Mouse (Mus musculus) liver, embryonic 14.5 days (tissue): ENCODE data around the gene Mbtd1. TPM values are rescaled to one million over a fixed set of nuclear protein-coding genes. Genes with fewer than 3 reads are reported as not detected.

ENCODE experiments used
- ATAC-seq: fragments of 200-750 bp; cut with Nextera tagmentation; 2 replicates; pipeline ENCODE4 v1.8.0; 2017; ENCODE audit warnings: moderate number of reproducible peaks, mild to moderate bottlenecking, moderate library complexity; ENCODE audit not compliant: insufficient read depth
- DNase-seq, 3 experiments: peaks; one replicate each; pipeline ENCODE4 v3.0.0-alpha.2; 2012 to 2013; ENCODE audit warnings: low read depth in 3 of 3, low spot score in 3 of 3
- H3K27ac ChIP-seq: fragments of 300-500 bp; sonication (generic); 2 replicates; pipeline ENCODE4 v1.5.1; 2014; ENCODE audit warnings: moderate library complexity, mild to moderate bottlenecking, control low read depth, inconsistent platforms
- H3K27me3 ChIP-seq: fragments of 300-500 bp; sonication (generic); 2 replicates; pipeline ENCODE4 v1.6.1; 2014; ENCODE audit warnings: mild to moderate bottlenecking, low read length, moderate library complexity; ENCODE audit not compliant: control insufficient read depth, insufficient read depth
- H3K36me3 ChIP-seq: fragments of 300-500 bp; sonication (generic); replicated peaks from 2 replicates; pipeline ENCODE4 v1.6.1; 2014; ENCODE audit warnings: low read depth; ENCODE audit not compliant: control insufficient read depth, insufficient read depth
- H3K4me1 ChIP-seq, 2 experiments: fragments of 200-500 bp in 1 of 2; fragments of 300-500 bp in 1 of 2; sonication (generic) in 1 of 2; replicated peaks; 2 replicates each; pipeline ENCODE4 v1.6.1; 2012 to 2014; ENCODE audit warnings: antibody characterized with exemption in 1 of 2, inconsistent platforms in 1 of 2, low read length in 1 of 2; ENCODE audit not compliant: control insufficient read depth in 2 of 2, insufficient read depth in 2 of 2
- H3K4me2 ChIP-seq: fragments of 300-500 bp; sonication (generic); 2 replicates; pipeline ENCODE4 v1.6.1; 2014; ENCODE audit warnings: low read depth, mild to moderate bottlenecking, control low read depth, moderate library complexity
- H3K4me3 ChIP-seq, 2 experiments: fragments of 200-500 bp in 1 of 2; fragments of 300-500 bp in 1 of 2; sonication (generic) in 1 of 2; 2 replicates each; pipeline ENCODE4 v1.5.1; 2012 to 2014; ENCODE audit warnings: low read depth in 2 of 2, low read length in 2 of 2, mild to moderate bottlenecking in 2 of 2, control low read depth in 1 of 2, inconsistent platforms in 1 of 2, moderate library complexity in 1 of 2; ENCODE audit not compliant: insufficient read depth in 1 of 2
- H3K9ac ChIP-seq: fragments of 300-500 bp; sonication (generic); replicated peaks from 2 replicates; pipeline ENCODE4 v1.6.1; 2014; ENCODE audit warnings: mild to moderate bottlenecking, control low read depth, moderate library complexity
- H3K9me3 ChIP-seq: fragments of 300-500 bp; sonication (generic); 2 replicates; pipeline ENCODE4 v1.6.1; 2016; ENCODE audit warnings: low read length, mixed read lengths; ENCODE audit not compliant: control insufficient read depth
- CTCF ChIP-seq: IDR thresholded peaks from 2 replicates; pipeline ENCODE4 v1.5.1; 2016; ENCODE audit warnings: antibody characterized with exemption, low read depth, control low read depth
- EP300 ChIP-seq: IDR thresholded peaks from 2 replicates; pipeline ENCODE4 v1.6.1; 2016; ENCODE audit warnings: antibody characterized with exemption, low read depth
- WGBS: fragments of 180-500 bp; shearing (Covaris S2); extraction: QIAGEN DNeasy Blood & Tissue Kit; methylation state at CpG from one replicate; pipeline ENCODE4 v1.1.7; 2014; ENCODE audit not compliant: insufficient replicate concordance; 5-methylcytosine and 5-hydroxymethylcytosine counted together
- polyA plus RNA-seq, 2 experiments: library from polyadenylated mRNA; depleted of rRNA in 1 of 2; stranded (reverse) in 1 of 2; unstranded in 1 of 2; fragments of >200 nt; fragmentation: Nextera tagmentation in 1 of 2; extraction: Ambion mirVana in 1 of 2; gene quantifications; 2 replicates each; pipeline versions ENCODE4 v1.2.1 to v1.2.3; 2012 to 2014

The Mbtd1 gene
- polyA plus RNA-seq, 2 experiments, result 3.7 to 5.8 TPM

GRCm38 (mm10) chr11:93860540-93861172 is 25.0 kb upstream of the Mbtd1 start:
- no peaks in the 10 kb centered on the region for H3K9me3 ChIP-seq

GRCm38 (mm10) chr11:93861193-93861592 is 24.5 kb upstream of the Mbtd1 start:
- DNase-seq (no peak), ATAC-seq (no peak)
- no peaks in the 10 kb centered on the region; the same call in 1 of the 2 replicates for H3K36me3 ChIP-seq
- 76% methylated on average over 2 of the region's 2 CpGs for WGBS
- TF ChIP-seq EP300 (no peak), CTCF (no peak)
- H3K27me3 ChIP-seq, result no peaks in the 10 kb centered on the region
- H3K4me1 ChIP-seq, result no peaks in the 10 kb centered on the region
- H3K27ac ChIP-seq, result no peak overlapping the region
- no peak overlapping the region for H3K4me2 ChIP-seq
- no peak overlapping the region for H3K4me3 ChIP-seq
- no peak overlapping the region for H3K9ac ChIP-seq
- no peaks in the 10 kb centered on the region for H3K9me3 ChIP-seq

More at GRCm38 (mm10) chr11:93860540-93861172, 25.0 kb upstream of the Mbtd1 start:
- Histone ChIP-seq H3K4me3 (no peak overlapping the region), H3K4me2 (no peak overlapping the region), H3K4me1 (no peaks in the 10 kb centered on the region), H3K36me3 (no peaks in the 10 kb centered on the region; the same call in 1 of the 2 replicates), H3K9ac (no peak overlapping the region), H3K27me3 (no peaks in the 10 kb centered on the region), H3K27ac (no peak overlapping the region)
- ATAC-seq, result no peak
- TF ChIP-seq CTCF (no peak), EP300 (no peak)
- 83% methylated on average over 1 of the region's 1 CpGs for WGBS
- DNase-seq, result no peak

GRCm38 (mm10) chr11:93862045-93862623 is 23.5 kb upstream of the Mbtd1 start:
- H3K4me3 ChIP-seq, result no peak overlapping the region
- ATAC-seq, result no peak
- no peaks in the 10 kb centered on the region for H3K9me3 ChIP-seq
- no peak overlapping the region for H3K4me2 ChIP-seq
- no peak overlapping the region for H3K27ac ChIP-seq
- WGBS, result 78% methylated on average over 4 of the region's 4 CpGs
- no peaks in the 10 kb centered on the region for H3K4me1 ChIP-seq
- H3K36me3 ChIP-seq, result peaks cover 5% of the 10 kb centered on the region
- no peaks in the 10 kb centered on the region for H3K27me3 ChIP-seq
- TF ChIP-seq CTCF (no peak), EP300 (no peak)
- no peak overlapping the region for H3K9ac ChIP-seq
- no peak for DNase-seq

GRCm38 (mm10) chr11:93862638-93863037 is 23.0 kb upstream of the Mbtd1 start:
- TF ChIP-seq EP300 (no peak), CTCF (no peak)
- Histone ChIP-seq H3K27me3 (no peaks in the 10 kb centered on the region), H3K27ac (no peak overlapping the region), H3K4me3 (no peak overlapping the region), H3K9me3 (no peaks in the 10 kb centered on the region), H3K9ac (no peak overlapping the region), H3K4me2 (no peak overlapping the region), H3K36me3 (peaks cover 8% of the 10 kb centered on the region), H3K4me1 (no peaks in the 10 kb centered on the region)
- DNase-seq (no peak), ATAC-seq (no peak)
- WGBS, result 58% methylated on average over 1 of the region's 1 CpGs

GRCm38 (mm10) chr11:93884068-93884467 is 1.6 kb upstream of the Mbtd1 start:
- ATAC-seq, result no peak

More at GRCm38 (mm10) chr11:93884068-93884467, 1.6 kb upstream of the Mbtd1 start:
- TF ChIP-seq EP300 (no peak), CTCF (no peak)
- DNase-seq, result no peak
- H3K27ac ChIP-seq, result no peak overlapping the region; the same call in 1 of the 2 replicates
- H3K4me2 ChIP-seq, result peak overlapping the region; percentile 98
- H3K27me3 ChIP-seq, result no peaks in the 10 kb centered on the region
- peaks cover 6% of the 10 kb centered on the region for H3K36me3 ChIP-seq
- no peaks in the 10 kb centered on the region for H3K9me3 ChIP-seq
- H3K9ac ChIP-seq, result peak overlapping the region; percentile 79
- H3K4me1 ChIP-seq, result peaks cover 10 to 13% of the 10 kb centered on the region in 2 experiments
- WGBS, result 65% methylated on average over 3 of the region's 4 CpGs
- H3K4me3 ChIP-seq, result peak overlapping the region; percentile 40 to 87
